Mouse (Mus musculus): ENCODE results near the gene Csnk2a1. TPM values are rescaled to one million over a fixed set of nuclear protein-coding genes. Genes with fewer than 3 reads are reported as not detected.

Gene Csnk2a1
- total and polyA plus RNA-seq, 3 experiments, result 88.5 to 130 TPM; not detected in 1

GRCm38 (mm10) chr2:152321558-152321957 is 94.9 kb downstream of the Csnk2a1 start:
- H3K9me3 ChIP-seq (replicated peaks; ENCODE audit: insufficient read depth, low read length), result no peaks in the 10 kb centered on the region
- H3K4me1 ChIP-seq (ENCODE audit: control insufficient read depth in 1 of 2, insufficient read depth in 2 of 2, low read length in 2 of 2), result no peaks in the 10 kb centered on the region
- no peak for TF ChIP-seq ELF1 (IDR thresholded peaks at IDR 0.05; ENCODE audit: low read depth, low read length)
- TF ChIP-seq HCFC1 (IDR thresholded peaks at IDR 0.05; ENCODE audit: low read depth, low read length), result no peak
- TF ChIP-seq CHD2 (IDR thresholded peaks at IDR 0.05; ENCODE audit: low read length), result no peak
- no peak for TF ChIP-seq USF2 (IDR thresholded peaks at IDR 0.05; ENCODE audit: borderline replicate concordance in 1 of 2, insufficient read depth in 1 of 2, low read depth in 1 of 2, low read length in 2 of 2)
- no peak for TF ChIP-seq TCF12 (IDR thresholded peaks at IDR 0.05; ENCODE audit: low read depth, low read length)
- no peak overlapping the region for H3K4me3 ChIP-seq (ENCODE audit: control insufficient read depth in 1 of 2, insufficient read depth in 1 of 2, low read depth in 2 of 2, low read length in 2 of 2)
- no peaks in the 10 kb centered on the region for H3K27me3 ChIP-seq (ENCODE audit: control insufficient read depth in 1 of 2, insufficient read depth in 2 of 2, low read length in 2 of 2)
- DNase-seq (ENCODE audit: low read depth, low spot score), result no peak
- H3K27ac ChIP-seq (ENCODE audit: control insufficient read depth, low read depth, low read length), result no peak overlapping the region
- no peaks in the 10 kb centered on the region for H3K79me2 ChIP-seq (ENCODE audit: control insufficient read depth, insufficient read depth, low read length, poor library complexity)
- no peak overlapping the region for H3K9ac ChIP-seq (ENCODE audit: control insufficient read depth, low read depth, low read length, poor library complexity, severe bottlenecking)
- peaks cover 0 to 3% of the 10 kb centered on the region in 2 experiments; a peak in 1 of 4 replicates for H3K36me3 ChIP-seq (ENCODE audit: control insufficient read depth in 1 of 2, insufficient read depth in 2 of 2, low read length in 2 of 2)

- DNase-seq (ENCODE audit: low read depth, low spot score), result no peak
- Histone ChIP-seq H3K27ac (ENCODE audit: control insufficient read depth, low read depth, low read length) (no peak overlapping the region), H3K36me3 (ENCODE audit: control insufficient read depth in 1 of 2, insufficient read depth in 2 of 2, low read length in 2 of 2) (peaks cover 0 to 3% of the 10 kb centered on the region in 2 experiments; a peak in 1 of 4 replicates), H3K27me3 (ENCODE audit: control insufficient read depth in 1 of 2, insufficient read depth in 2 of 2, low read length in 2 of 2) (no peaks in the 10 kb centered on the region), H3K4me1 (ENCODE audit: control insufficient read depth in 1 of 2, insufficient read depth in 2 of 2, low read length in 2 of 2) (no peaks in the 10 kb centered on the region), H3K9ac (ENCODE audit: control insufficient read depth, low read depth, low read length, poor library complexity, severe bottlenecking) (no peak overlapping the region), H3K79me2 (ENCODE audit: control insufficient read depth, insufficient read depth, low read length, poor library complexity) (no peaks in the 10 kb centered on the region), H3K4me3 (ENCODE audit: control insufficient read depth in 1 of 2, insufficient read depth in 1 of 2, low read depth in 2 of 2, low read length in 2 of 2) (no peak overlapping the region), H3K9me3 (replicated peaks; ENCODE audit: insufficient read depth, low read length) (no peaks in the 10 kb centered on the region)
- TF ChIP-seq MYB (IDR thresholded peaks at IDR 0.05; ENCODE audit: low read depth, low read length) (no peak), TAL1 (IDR thresholded peaks at IDR 0.05; ENCODE audit: low read length) (no peak), MXI1 (IDR thresholded peaks at IDR 0.05; ENCODE audit: low read depth, low read length) (no peak), CHD1 (IDR thresholded peaks at IDR 0.05; ENCODE audit: low read depth, low read length) (no peak), SIN3A (IDR thresholded peaks at IDR 0.05; ENCODE audit: low read length) (no peak)
Measured at GRCm38 (mm10) chr2:152322198-152322597, 95.6 kb downstream of the Csnk2a1 start.

GRCm38 (mm10) chr2:152323971-152324370 is 97.3 kb downstream of the Csnk2a1 start:
- H3K9me3 ChIP-seq (replicated peaks; ENCODE audit: insufficient read depth, low read length), result no peaks in the 10 kb centered on the region
- no peak overlapping the region for H3K9ac ChIP-seq (ENCODE audit: control insufficient read depth, low read depth, low read length, poor library complexity, severe bottlenecking)
- H3K27ac ChIP-seq (ENCODE audit: control insufficient read depth, low read depth, low read length), result no peak overlapping the region
- peaks cover 3% of the 10 kb centered on the region for H3K79me2 ChIP-seq (ENCODE audit: control insufficient read depth, insufficient read depth, low read length, poor library complexity)
- H3K4me1 ChIP-seq (ENCODE audit: control insufficient read depth in 1 of 2, insufficient read depth in 2 of 2, low read length in 2 of 2), result peaks cover 5% of the 10 kb centered on the region in 2 experiments
- no peak for DNase-seq (ENCODE audit: low read depth, low spot score)
- H3K4me3 ChIP-seq (ENCODE audit: control insufficient read depth in 1 of 2, insufficient read depth in 1 of 2, low read depth in 2 of 2, low read length in 2 of 2), result no peak overlapping the region
- H3K27me3 ChIP-seq (ENCODE audit: control insufficient read depth in 1 of 2, insufficient read depth in 2 of 2, low read length in 2 of 2), result no peaks in the 10 kb centered on the region
- TF ChIP-seq BHLHE40 (IDR thresholded peaks at IDR 0.05; ENCODE audit: borderline replicate concordance, low read depth, low read length) (no peak), E2F4 (IDR thresholded peaks at IDR 0.05; ENCODE audit: borderline replicate concordance, low read depth, low read length) (no peak), GABPA (IDR thresholded peaks at IDR 0.05; ENCODE audit: low read depth, low read length) (no peak), ZNF384 (IDR thresholded peaks at IDR 0.05; ENCODE audit: low read depth, low read length) (no peak), ETS1 (IDR thresholded peaks at IDR 0.05; ENCODE audit: low read depth, low read length) (no peak), TBP (IDR thresholded peaks at IDR 0.05; ENCODE audit: low read depth, low read length) (no peak), MAX (IDR thresholded peaks at IDR 0.05; ENCODE audit: low read length) (no peak), TCF12 (IDR thresholded peaks at IDR 0.05; ENCODE audit: low read depth, low read length) (no peak), ZKSCAN1 (IDR thresholded peaks at IDR 0.05; ENCODE audit: low read depth, low read length) (no peak), ZC3H11A (IDR thresholded peaks at IDR 0.05; ENCODE audit: low read depth, low read length) (no peak), POLR2AphosphoS2 (IDR thresholded peaks at IDR 0.05; ENCODE audit: low read length) (no peak), JUND (IDR thresholded peaks at IDR 0.05; ENCODE audit: low read depth, low read length) (no peak), KAT2A (conservative IDR thresholded peaks at IDR 0.05; ENCODE audit: low read depth, low read length) (no peak)
- H3K36me3 ChIP-seq (ENCODE audit: control insufficient read depth in 1 of 2, insufficient read depth in 2 of 2, low read length in 2 of 2), result peaks cover 3 to 6% of the 10 kb centered on the region in 2 experiments; a peak in 2 of 4 replicates

Data from MEL (cell line).